Mouse (Mus musculus): ENCODE data around the gene Map2k5. TPM values are rescaled to one million over a fixed set of nuclear protein-coding genes. Genes with fewer than 3 reads are reported as not detected.

Map2k5 gene
- polyA plus RNA-seq, 1 experiment from 2014 or later = 35.4 TPM

- Histone ChIP-seq H3K27me3 (ENCODE audit: control insufficient read depth, insufficient read depth, low read length) (no peaks in the 10 kb centered on the region), H3K9me3 (replicated peaks; ENCODE audit: control insufficient read depth, low read length) (no peaks in the 10 kb centered on the region), H3K9ac (replicated peaks; ENCODE audit: low read length) (no peak overlapping the region), H3K4me3 (ENCODE audit: low read depth, low read length) (no peak overlapping the region), H3K36me3 (replicated peaks; ENCODE audit: control insufficient read depth, insufficient read depth, low read depth, low read length) (no peaks in the 10 kb centered on the region), H3K4me2 (ENCODE audit: low read depth, low read length) (no peak overlapping the region), H3K27ac (replicated peaks; ENCODE audit: low read depth, low read length) (no peak overlapping the region), H3K4me1 (ENCODE audit: control insufficient read depth, insufficient read depth, low read length) (no peaks in the 10 kb centered on the region)
- ATAC-seq (replicated peaks; ENCODE audit: insufficient number of reproducible peaks, low FRiP score, low TSS enrichment, low read depth) (no peak), DNase-seq (ENCODE audit: low spot score) (no peak)
- 80% methylated on average over 2 of the region's 2 CpGs for WGBS
Observed at GRCm38 (mm10) chr9:63391307-63391706, 13.6 kb upstream of the Map2k5 start.

- no peak for ATAC-seq (replicated peaks; ENCODE audit: insufficient number of reproducible peaks, low FRiP score, low TSS enrichment, low read depth)
- Histone ChIP-seq H3K27me3 (ENCODE audit: control insufficient read depth, insufficient read depth, low read length) (no peaks in the 10 kb centered on the region), H3K27ac (replicated peaks; ENCODE audit: low read depth, low read length) (no peak overlapping the region), H3K4me2 (ENCODE audit: low read depth, low read length) (no peak overlapping the region), H3K4me3 (ENCODE audit: low read depth, low read length) (no peak overlapping the region), H3K4me1 (ENCODE audit: control insufficient read depth, insufficient read depth, low read length) (no peaks in the 10 kb centered on the region), H3K36me3 (replicated peaks; ENCODE audit: control insufficient read depth, insufficient read depth, low read depth, low read length) (no peaks in the 10 kb centered on the region), H3K9ac (replicated peaks; ENCODE audit: low read length) (no peak overlapping the region), H3K9me3 (replicated peaks; ENCODE audit: control insufficient read depth, low read length) (no peaks in the 10 kb centered on the region)
- WGBS = 95% methylated on average over 4 of the region's 4 CpGs
- no peak for DNase-seq (ENCODE audit: low spot score)
Observed at GRCm38 (mm10) chr9:63382761-63383160, 5.1 kb upstream of the Map2k5 start.

- H3K9ac ChIP-seq (replicated peaks; ENCODE audit: low read length) = no peak overlapping the region
- H3K4me2 ChIP-seq (ENCODE audit: low read depth, low read length) = no peak overlapping the region
- H3K27ac ChIP-seq (replicated peaks; ENCODE audit: low read depth, low read length) = no peak overlapping the region
- no peak overlapping the region for H3K4me3 ChIP-seq (ENCODE audit: low read depth, low read length)
- no peaks in the 10 kb centered on the region for H3K27me3 ChIP-seq (ENCODE audit: control insufficient read depth, insufficient read depth, low read length)
- H3K4me1 ChIP-seq (ENCODE audit: control insufficient read depth, insufficient read depth, low read length) = no peaks in the 10 kb centered on the region
- no peak for DNase-seq (ENCODE audit: low spot score)
- ATAC-seq (replicated peaks; ENCODE audit: insufficient number of reproducible peaks, low FRiP score, low TSS enrichment, low read depth) = no peak
- 81% methylated on average over 3 of the region's 3 CpGs for WGBS
- H3K36me3 ChIP-seq (replicated peaks; ENCODE audit: control insufficient read depth, insufficient read depth, low read depth, low read length) = no peaks in the 10 kb centered on the region
- H3K9me3 ChIP-seq (replicated peaks; ENCODE audit: control insufficient read depth, low read length) = no peaks in the 10 kb centered on the region
Observed at GRCm38 (mm10) chr9:63380326-63380725, 2.6 kb upstream of the Map2k5 start.

GRCm38 (mm10) chr9:63378174-63378573, 472 bp upstream of the Map2k5 start:
- 20% methylated on average over 8 of the region's 8 CpGs for WGBS
- ATAC-seq (replicated peaks; ENCODE audit: insufficient number of reproducible peaks, low FRiP score, low TSS enrichment, low read depth) (no peak), DNase-seq (ENCODE audit: low spot score) (no peak)
- H3K4me2 ChIP-seq (ENCODE audit: low read depth, low read length) = peak overlapping the region; percentile 76
- H3K27ac ChIP-seq (replicated peaks; ENCODE audit: low read depth, low read length) = no peak overlapping the region
- H3K4me1 ChIP-seq (ENCODE audit: control insufficient read depth, insufficient read depth, low read length) = no peaks in the 10 kb centered on the region
- H3K9ac ChIP-seq (replicated peaks; ENCODE audit: low read length) = peak overlapping the region; percentile 87
- no peaks in the 10 kb centered on the region for H3K36me3 ChIP-seq (replicated peaks; ENCODE audit: control insufficient read depth, insufficient read depth, low read depth, low read length)
- peak overlapping the region; percentile 78 for H3K4me3 ChIP-seq (ENCODE audit: low read depth, low read length)
- no peaks in the 10 kb centered on the region for H3K9me3 ChIP-seq (replicated peaks; ENCODE audit: control insufficient read depth, low read length)
- no peaks in the 10 kb centered on the region for H3K27me3 ChIP-seq (ENCODE audit: control insufficient read depth, insufficient read depth, low read length)

- Histone ChIP-seq H3K4me2 (ENCODE audit: low read depth, low read length) (no peak overlapping the region), H3K4me3 (ENCODE audit: low read depth, low read length) (no peak overlapping the region), H3K27ac (replicated peaks; ENCODE audit: low read depth, low read length) (no peak overlapping the region), H3K36me3 (replicated peaks; ENCODE audit: control insufficient read depth, insufficient read depth, low read depth, low read length) (no peaks in the 10 kb centered on the region), H3K27me3 (ENCODE audit: control insufficient read depth, insufficient read depth, low read length) (no peaks in the 10 kb centered on the region), H3K9ac (replicated peaks; ENCODE audit: low read length) (no peak overlapping the region), H3K4me1 (ENCODE audit: control insufficient read depth, insufficient read depth, low read length) (no peaks in the 10 kb centered on the region), H3K9me3 (replicated peaks; ENCODE audit: control insufficient read depth, low read length) (no peaks in the 10 kb centered on the region)
- ATAC-seq (replicated peaks; ENCODE audit: insufficient number of reproducible peaks, low FRiP score, low TSS enrichment, low read depth) (no peak), DNase-seq (ENCODE audit: low spot score) (no peak)
- 89% methylated on average over 2 of the region's 2 CpGs for WGBS
Observed at GRCm38 (mm10) chr9:63373315-63373714, 4.4 kb downstream of the Map2k5 start.

- Histone ChIP-seq H3K4me3 (ENCODE audit: low read depth, low read length) (no peak overlapping the region), H3K9me3 (replicated peaks; ENCODE audit: control insufficient read depth, low read length) (no peaks in the 10 kb centered on the region), H3K9ac (replicated peaks; ENCODE audit: low read length) (no peak overlapping the region), H3K4me1 (ENCODE audit: control insufficient read depth, insufficient read depth, low read length) (no peaks in the 10 kb centered on the region), H3K27ac (replicated peaks; ENCODE audit: low read depth, low read length) (no peak overlapping the region), H3K36me3 (replicated peaks; ENCODE audit: control insufficient read depth, insufficient read depth, low read depth, low read length) (no peaks in the 10 kb centered on the region), H3K27me3 (ENCODE audit: control insufficient read depth, insufficient read depth, low read length) (no peaks in the 10 kb centered on the region), H3K4me2 (ENCODE audit: low read depth, low read length) (no peak overlapping the region)
- ATAC-seq (replicated peaks; ENCODE audit: insufficient number of reproducible peaks, low FRiP score, low TSS enrichment, low read depth) (no peak), DNase-seq (ENCODE audit: low spot score) (no peak)
- WGBS = 71% methylated on average over 8 of the region's 8 CpGs
Observed at GRCm38 (mm10) chr9:63372541-63372940, 5.2 kb downstream of the Map2k5 start.

- ATAC-seq (replicated peaks; ENCODE audit: insufficient number of reproducible peaks, low FRiP score, low TSS enrichment, low read depth) (no peak), DNase-seq (ENCODE audit: low spot score) (no peak)
- 51% methylated on average over 3 of the region's 3 CpGs for WGBS
- Histone ChIP-seq H3K4me1 (ENCODE audit: control insufficient read depth, insufficient read depth, low read length) (no peaks in the 10 kb centered on the region), H3K27me3 (ENCODE audit: control insufficient read depth, insufficient read depth, low read length) (no peaks in the 10 kb centered on the region), H3K27ac (replicated peaks; ENCODE audit: low read depth, low read length) (no peak overlapping the region), H3K9ac (replicated peaks; ENCODE audit: low read length) (no peak overlapping the region), H3K36me3 (replicated peaks; ENCODE audit: control insufficient read depth, insufficient read depth, low read depth, low read length) (no peaks in the 10 kb centered on the region), H3K4me3 (ENCODE audit: low read depth, low read length) (no peak overlapping the region), H3K4me2 (ENCODE audit: low read depth, low read length) (no peak overlapping the region), H3K9me3 (replicated peaks; ENCODE audit: control insufficient read depth, low read length) (no peaks in the 10 kb centered on the region)
Observed at GRCm38 (mm10) chr9:63360410-63360809, 17.3 kb downstream of the Map2k5 start.

- no peak for ATAC-seq (replicated peaks; ENCODE audit: insufficient number of reproducible peaks, low FRiP score, low TSS enrichment, low read depth)
- WGBS = 88% methylated on average over 5 of the region's 5 CpGs
- H3K27me3 ChIP-seq (ENCODE audit: control insufficient read depth, insufficient read depth, low read length) = no peaks in the 10 kb centered on the region
- H3K36me3 ChIP-seq (replicated peaks; ENCODE audit: control insufficient read depth, insufficient read depth, low read depth, low read length) = no peaks in the 10 kb centered on the region
- H3K4me3 ChIP-seq (ENCODE audit: low read depth, low read length) = no peak overlapping the region
- no peak overlapping the region for H3K4me2 ChIP-seq (ENCODE audit: low read depth, low read length)
- H3K9ac ChIP-seq (replicated peaks; ENCODE audit: low read length) = no peak overlapping the region
- H3K4me1 ChIP-seq (ENCODE audit: control insufficient read depth, insufficient read depth, low read length) = no peaks in the 10 kb centered on the region
- H3K27ac ChIP-seq (replicated peaks; ENCODE audit: low read depth, low read length) = no peak overlapping the region
- no peak for DNase-seq (ENCODE audit: low spot score)
- no peaks in the 10 kb centered on the region for H3K9me3 ChIP-seq (replicated peaks; ENCODE audit: control insufficient read depth, low read length)
Observed at GRCm38 (mm10) chr9:63359016-63359415, 18.7 kb downstream of the Map2k5 start.
